Mouse (Mus musculus): ENCODE results near the gene Cd109.

Gene Cd109

GRCm38 (mm10) chr9:78623301-78623747 is 8.0 kb downstream of the Cd109 start:
- CTCF ChIA-PET, result interaction anchor here in 1 of 4 experiments (1.2 kb wide), 1 partner anchor 22 kb away, joined by 7 read pairs; no protein-coding TSS in a partner anchor
- POLR2A ChIA-PET, result interaction anchor here in 2 of 4 experiments (0.6 to 1.8 kb wide), 3 partner anchors 8 to 38 kb away, joined by 3 to 4 read pairs (median 4); partner anchors contain the start of gene Cd109 (in 1 of the 2)

- CTCF ChIA-PET, result interaction anchor here in 1 of 4 experiments (0.8 to 1.2 kb wide), 6 partner anchors 16 to 148 kb away, joined by 3 to 6 read pairs (median 3); partner anchors contain the start of gene Slc17a5
- POLR2A ChIA-PET, result interaction anchor here in 1 of 4 experiments (0.7 kb wide), 1 partner anchor 25 kb away, joined by 3 read pairs; no protein-coding TSS in a partner anchor
Measured at GRCm38 (mm10) chr9:78629991-78630390, 14.6 kb downstream of the Cd109 start.

- POLR2A ChIA-PET, result interaction anchor here in 1 of 4 experiments (0.7 kb wide), 1 partner anchor 123 kb away, joined by 3 read pairs; no protein-coding TSS in a partner anchor
Measured at GRCm38 (mm10) chr9:78631755-78632434, 16.5 kb downstream of the Cd109 start.

GRCm38 (mm10) chr9:78633976-78634375 is 18.6 kb downstream of the Cd109 start:
- POLR2A ChIA-PET, result interaction anchor here in 2 of 4 experiments (0.6 to 0.7 kb wide), 3 partner anchors 26 to 420 kb away, joined by 3 to 4 read pairs (median 3); no protein-coding TSS in a partner anchor

More at GRCm38 (mm10) chr9:78631755-78632434, 16.5 kb downstream of the Cd109 start:
- CTCF ChIA-PET, result no interaction called here

GRCm38 (mm10) chr9:78641386-78641785 is 26.0 kb downstream of the Cd109 start:
- POLR2A ChIA-PET, result interaction anchor here in 2 of 4 experiments (0.5 to 1.1 kb wide), 2 partner anchors 12 to 21 kb away, joined by 3 to 7 read pairs; no protein-coding TSS in a partner anchor

More at GRCm38 (mm10) chr9:78633976-78634375, 18.6 kb downstream of the Cd109 start:
- CTCF ChIA-PET, result interaction anchor here in 2 of 4 experiments (0.6 to 0.7 kb wide), 2 partner anchors 10 to 256 kb away, joined by 3 to 4 read pairs; no protein-coding TSS in a partner anchor

GRCm38 (mm10) chr9:78646008-78646777 is 30.8 kb downstream of the Cd109 start:
- POLR2A ChIA-PET, result no interaction called here
- CTCF ChIA-PET, result interaction anchor here (0.6 to 1.4 kb wide), 19 partner anchors 9 to 1381 kb away, joined by 3 to 6 read pairs (median 3); partner anchors contain the start of gene Slc17a5 (in 2 of the 4)

More at GRCm38 (mm10) chr9:78641386-78641785, 26.0 kb downstream of the Cd109 start:
- CTCF ChIA-PET, result interaction anchor here in 3 of 4 experiments (0.5 to 0.8 kb wide), 4 partner anchors 10 to 434 kb away, joined by 3 to 8 read pairs (median 3); no protein-coding TSS in a partner anchor

- CTCF ChIA-PET, result interaction anchor here in 1 of 4 experiments (0.6 kb wide), 1 partner anchor 1306 kb away, joined by 4 read pairs; no protein-coding TSS in a partner anchor
- POLR2A ChIA-PET, result no interaction called here
Measured at GRCm38 (mm10) chr9:78648641-78649040, 33.3 kb downstream of the Cd109 start.

GRCm38 (mm10) chr9:78649398-78649797 is 34.1 kb downstream of the Cd109 start:
- POLR2A ChIA-PET, result no interaction called here
- CTCF ChIA-PET, result no interaction called here

- POLR2A ChIA-PET, result no interaction called here
- CTCF ChIA-PET, result no interaction called here
Measured at GRCm38 (mm10) chr9:78657564-78657963, 42.2 kb downstream of the Cd109 start.

- ChIA-PET POLR2A (no interaction called here), CTCF (no interaction called here)
Measured at GRCm38 (mm10) chr9:78671446-78671985, 56.2 kb downstream of the Cd109 start.

GRCm38 (mm10) chr9:78700691-78701090 is 85.3 kb downstream of the Cd109 start:
- CTCF ChIA-PET, result interaction anchor here in 3 of 4 experiments (0.6 to 1.4 kb wide), 18 partner anchors 8 to 1021 kb away, joined by 3 to 5 read pairs (median 3); no protein-coding TSS in a partner anchor
- POLR2A ChIA-PET, result no interaction called here

- POLR2A ChIA-PET, result interaction anchor here in 1 of 4 experiments (0.6 kb wide), 1 partner anchor 68 kb away, joined by 3 read pairs; no protein-coding TSS in a partner anchor
- CTCF ChIA-PET, result interaction anchor here in 2 of 4 experiments (1.1 to 1.6 kb wide), 2 partner anchors 57 kb away, joined by 3 to 4 read pairs; no protein-coding TSS in a partner anchor
Measured at GRCm38 (mm10) chr9:78702509-78703239, 87.3 kb downstream of the Cd109 start.

GRCm38 (mm10) chr9:78720888-78721798 is 105.8 kb downstream of the Cd109 start:
- ChIA-PET CTCF (interaction anchor here (0.5 to 1.3 kb wide), 5 partner anchors 12 to 1089 kb away, joined by 3 to 5 read pairs (median 3); no protein-coding TSS in a partner anchor), POLR2A (interaction anchor here in 2 of 4 experiments (0.5 to 0.8 kb wide), 4 partner anchors 111 to 1315 kb away, joined by 3 to 4 read pairs (median 4); no protein-coding TSS in a partner anchor)

GRCm38 (mm10) chr9:78731931-78732330 is 116.6 kb downstream of the Cd109 start:
- ChIA-PET POLR2A (interaction anchor here in 1 of 4 experiments (0.6 to 0.8 kb wide), 2 partner anchors 22 to 1207 kb away, joined by 3 to 8 read pairs; no protein-coding TSS in a partner anchor), CTCF (interaction anchor here in 2 of 4 experiments (0.6 to 0.9 kb wide), 3 partner anchors 31 to 1075 kb away, joined by 3 to 6 read pairs (median 3); no protein-coding TSS in a partner anchor)

- POLR2A ChIA-PET, result no interaction called here
- CTCF ChIA-PET, result no interaction called here
Measured at GRCm38 (mm10) chr9:78735519-78735918, 120.2 kb downstream of the Cd109 start.

- ChIA-PET POLR2A (no interaction called here), CTCF (interaction anchor here in 2 of 4 experiments (0.5 to 0.6 kb wide), 2 partner anchors 123 kb away, joined by 5 read pairs; no protein-coding TSS in a partner anchor)
Measured at GRCm38 (mm10) chr9:78742012-78742411, 126.7 kb downstream of the Cd109 start.

- CTCF ChIA-PET, result interaction anchor here in 1 of 4 experiments (1.2 kb wide), 1 partner anchor 104 kb away, joined by 3 read pairs; no protein-coding TSS in a partner anchor
- POLR2A ChIA-PET, result no interaction called here
Measured at GRCm38 (mm10) chr9:78750246-78750645, 134.9 kb downstream of the Cd109 start.
